Mouse (Mus musculus) olfactory bulb, adult 2 months (tissue): ENCODE measurements at regions not wholly inside any gene's neighbourhood (a gene's known extent, or its start where the extent isn't known, plus 50 kb on each side); places are given as distances from the start of the nearest gene placed in this dataset.

Experiments
- CTCF ChIP-seq: fragments of 200-500 bp; IDR thresholded peaks from 2 replicates; pipeline ENCODE4 v1.5.1; 2012; ENCODE audit warnings: low read depth, mild to moderate bottlenecking, low read length, moderate library complexity; ENCODE audit not compliant: insufficient read depth
- POLR2A ChIP-seq: fragments of 200-500 bp; IDR thresholded peaks from 2 replicates; pipeline ENCODE4 v1.6.1; 2012; ENCODE audit warnings: mild to moderate bottlenecking, low read depth, low read length, moderate library complexity; ENCODE audit not compliant: insufficient read depth

DNA sequence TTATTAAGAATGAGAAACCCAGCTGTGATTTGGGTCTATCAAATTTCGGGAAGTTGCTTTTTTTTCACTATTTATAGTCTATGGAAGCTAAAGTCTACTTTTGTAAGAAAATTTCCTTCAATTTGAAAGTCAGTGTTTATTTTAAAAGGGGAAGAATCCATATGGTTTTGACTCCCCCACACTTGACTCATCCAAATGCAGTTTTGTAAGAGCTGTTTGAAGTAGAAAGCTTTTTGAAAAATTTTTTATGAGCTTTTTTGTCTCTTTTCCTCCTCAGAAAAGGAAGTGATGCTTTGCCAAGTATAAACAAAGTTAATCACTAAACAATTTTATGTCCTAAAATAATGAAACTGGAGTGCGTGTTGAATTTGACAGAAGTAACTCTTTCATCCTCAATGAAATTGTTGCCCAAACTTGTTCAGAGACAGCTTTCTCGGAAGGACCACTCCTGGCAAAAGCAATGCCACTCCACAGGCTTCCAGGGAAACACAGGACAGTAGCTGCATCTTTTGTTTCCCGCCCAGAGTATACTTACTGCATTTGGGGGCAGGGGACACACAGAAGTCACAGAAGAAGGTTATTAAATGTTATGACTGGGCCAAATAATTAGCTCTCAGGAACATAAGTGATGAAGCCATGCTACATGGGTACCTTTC lies 196.4 kb upstream of the Dcn start:
- TF ChIP-seq CTCF: no peak
- TF ChIP-seq POLR2A: no peak
